Mouse (Mus musculus) adrenal gland, adult (tissue): ENCODE data around the gene Ppp2r5c.
A peak's percentile ranks its signal among the peaks of the same experiment; 100 is the strongest.

Source experiments
- DNase-seq, 2 experiments: peaks; one replicate each; pipeline ENCODE4 v3.0.0; 2022 to 2023; ENCODE audit warnings: low spot score in 1 of 2; ENCODE audit not compliant: inconsistent age in 2 of 2

Gene Ppp2r5c

DNA sequence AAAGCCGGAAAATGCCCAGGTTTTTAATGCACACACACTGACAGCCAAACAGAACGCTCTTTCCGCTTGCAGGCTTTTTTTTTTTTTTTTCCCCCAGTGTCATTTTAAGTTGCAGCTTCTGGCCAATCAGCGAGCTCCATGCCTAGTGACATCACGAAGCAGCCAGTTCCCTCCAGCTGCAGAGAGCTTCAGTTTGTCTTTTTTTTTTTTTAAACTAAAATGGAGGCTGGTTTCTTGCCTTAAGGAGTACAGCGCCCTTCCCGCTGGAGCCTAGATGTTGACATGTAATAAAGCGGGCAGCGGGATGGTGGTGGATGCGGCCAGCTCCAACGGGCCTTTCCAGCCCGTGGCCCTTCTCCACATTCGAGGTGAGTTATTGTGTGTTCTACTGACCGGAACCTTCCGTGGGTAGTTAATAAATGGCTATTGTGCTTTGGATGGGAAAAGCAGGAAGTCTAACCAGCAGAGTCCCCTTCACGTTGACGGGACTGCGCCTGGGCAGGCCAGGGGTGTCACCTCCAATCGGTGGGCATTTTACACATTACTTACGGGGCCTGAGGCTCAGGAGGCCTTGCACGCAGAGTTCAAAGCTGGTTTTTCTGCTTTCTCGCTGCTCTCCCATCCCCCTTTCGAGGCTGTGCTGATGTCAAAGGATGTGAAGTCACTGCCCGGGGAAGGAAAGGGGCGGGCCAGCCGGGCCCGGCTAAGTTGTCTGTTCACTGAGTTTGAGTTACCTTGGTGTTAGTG is 38.8 kb downstream of the Ppp2r5c start:
- peak; percentile 89 to 97 for DNase-seq

DNA sequence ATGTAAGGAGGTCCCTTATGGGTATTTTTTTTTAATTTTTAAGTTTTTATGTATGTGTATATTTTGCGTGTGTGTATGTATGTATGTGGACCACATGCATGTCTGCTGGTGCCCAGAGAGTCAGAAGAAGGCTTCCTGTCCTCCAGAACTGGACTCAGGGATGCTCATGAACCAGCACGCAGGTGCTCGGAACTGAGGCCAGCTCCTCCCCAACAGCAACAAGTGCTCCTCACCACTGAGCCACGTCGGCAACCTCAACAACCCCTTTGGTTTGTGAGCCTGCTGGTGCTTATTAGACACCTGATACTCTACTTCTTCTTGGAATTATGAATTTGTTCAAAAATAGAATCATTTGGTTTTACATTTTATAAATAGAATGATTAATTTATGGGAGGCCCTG is 39.9 kb downstream of the Ppp2r5c start:
- DNase-seq, result no peak

DNA sequence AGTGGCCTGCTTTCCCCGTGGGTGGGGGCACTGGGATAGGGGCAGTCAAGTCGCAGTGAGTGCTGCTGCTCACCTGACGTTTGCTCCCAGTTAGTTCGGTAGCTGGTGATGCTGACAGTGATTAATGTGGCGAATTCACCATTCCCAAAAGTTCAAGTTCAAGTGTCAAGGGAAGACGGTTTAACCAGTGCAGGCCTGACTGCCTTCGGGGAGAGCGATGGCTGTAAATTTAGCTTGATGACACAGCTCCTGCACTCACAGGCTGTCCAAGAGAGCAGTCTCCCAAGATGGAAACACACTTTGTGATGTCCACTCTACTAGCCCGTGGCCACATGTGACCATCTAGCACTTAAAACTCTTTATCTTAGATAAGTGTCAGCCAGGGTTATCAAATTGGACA is 41.1 kb downstream of the Ppp2r5c start:
- DNase-seq, result peak in 1 of 2 experiments; percentile 82

DNA sequence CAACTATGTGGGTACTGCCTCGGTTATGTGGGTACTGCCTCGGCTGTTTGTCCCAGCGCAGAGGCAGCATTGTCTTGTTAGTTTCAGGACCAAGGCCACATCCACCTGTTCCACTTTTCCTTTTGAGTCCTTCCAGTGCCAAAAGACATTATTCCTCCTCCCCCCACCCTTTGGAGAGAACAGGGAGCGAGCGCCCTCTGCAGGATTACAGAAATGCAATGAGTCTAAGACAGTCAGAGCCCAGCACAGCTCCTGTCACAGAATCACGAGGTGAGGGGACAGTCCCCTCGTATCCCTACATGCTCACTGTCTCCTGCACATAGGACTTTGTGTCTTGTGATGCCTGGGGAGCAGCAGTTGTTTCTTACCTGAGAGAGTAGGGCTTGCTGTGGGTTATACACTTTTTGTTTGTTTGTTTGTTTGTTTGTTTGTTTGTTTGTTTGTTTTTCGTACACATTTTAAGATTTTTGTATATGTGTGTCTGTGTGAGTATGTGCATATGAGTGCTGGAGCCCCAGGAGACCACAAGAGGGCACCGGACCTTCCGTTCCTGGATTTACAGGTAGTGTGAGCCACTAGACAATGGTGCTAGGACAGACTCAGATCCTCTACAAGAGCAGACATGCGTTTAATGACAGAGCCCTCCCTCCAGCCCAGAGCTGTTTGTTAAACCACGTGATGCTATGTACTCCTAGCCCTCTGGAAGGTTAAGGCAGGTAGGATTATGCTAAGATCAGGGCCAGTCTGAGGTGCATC is 43.2 kb downstream of the Ppp2r5c start:
- DNase-seq, result no peak

DNA sequence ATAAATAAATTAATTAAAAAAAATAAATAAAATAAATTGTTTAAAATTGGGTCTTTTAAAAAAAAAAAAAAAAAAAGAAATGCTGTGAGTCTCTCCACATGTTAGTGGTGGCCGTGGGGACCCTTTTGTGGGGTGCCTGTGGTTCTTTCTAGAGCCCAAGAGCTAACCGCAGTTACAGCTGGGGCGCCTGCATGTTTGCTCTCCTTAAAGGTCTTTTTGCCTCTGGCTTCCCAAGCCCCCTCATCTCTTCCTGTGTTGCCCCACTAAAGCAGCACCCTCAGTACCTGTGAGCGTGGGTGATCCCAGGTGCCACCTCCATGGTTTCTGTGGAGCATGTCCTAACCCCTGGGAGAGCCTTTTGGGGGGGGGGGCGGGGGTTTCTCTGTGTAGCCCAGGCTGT is 45.5 kb downstream of the Ppp2r5c start:
- DNase-seq, result no peak

DNA sequence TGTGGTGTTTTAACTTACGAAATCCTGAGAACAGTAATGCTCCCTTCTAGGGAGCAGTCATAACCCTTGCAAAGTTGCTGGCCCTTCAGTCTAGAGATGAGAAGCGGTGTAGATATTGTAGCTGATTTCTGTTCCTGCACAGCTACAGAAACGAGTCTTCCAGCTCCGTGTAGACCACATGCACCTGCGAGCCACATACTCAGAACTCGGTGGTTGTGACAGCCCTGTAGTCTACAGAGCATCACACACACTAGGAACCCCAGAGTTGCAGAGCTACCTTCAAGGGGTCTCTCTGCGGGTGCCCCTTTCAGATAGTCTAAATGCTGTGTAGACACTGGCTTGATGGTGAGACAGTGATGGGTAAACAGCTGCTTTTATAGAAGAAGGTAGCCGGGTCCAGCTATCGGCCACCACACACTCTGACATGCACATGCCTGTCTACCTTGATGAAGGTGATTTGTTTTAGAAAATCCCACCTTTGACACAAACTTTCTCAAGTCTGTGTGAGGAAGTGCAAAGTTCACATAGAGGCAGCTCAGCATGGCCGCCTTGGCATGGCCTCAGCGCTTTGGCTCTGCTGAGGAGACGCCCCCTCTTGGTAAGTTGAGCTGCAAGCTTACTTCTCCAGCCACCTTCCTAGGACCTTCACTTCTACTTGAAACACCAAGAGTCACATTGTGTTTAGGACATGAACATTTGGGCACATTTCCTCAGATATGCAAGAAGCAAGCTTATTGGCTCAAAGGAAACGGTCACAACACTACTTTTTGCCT is 46.9 kb downstream of the Ppp2r5c start:
- no peak for DNase-seq

DNA sequence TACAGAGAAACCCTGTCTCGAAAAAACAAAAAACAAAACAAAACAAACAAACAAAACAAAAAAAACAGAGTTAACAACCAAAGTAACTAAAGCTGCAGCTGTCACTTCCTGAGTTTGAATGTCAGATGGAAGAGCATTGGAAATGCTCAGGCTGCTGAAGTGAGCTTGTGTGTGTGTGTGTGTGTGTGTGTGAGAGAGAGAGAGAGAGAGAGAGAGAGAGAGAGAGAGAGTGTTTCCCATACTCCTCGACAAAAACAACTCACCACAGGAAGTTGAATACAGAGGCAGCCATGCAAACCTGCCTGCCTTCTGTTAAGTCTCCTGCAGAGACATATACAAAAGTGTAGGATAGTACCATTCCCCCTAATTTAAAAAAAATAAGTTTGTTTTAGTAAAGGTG is 47.9 kb downstream of the Ppp2r5c start:
- no peak for DNase-seq

DNA sequence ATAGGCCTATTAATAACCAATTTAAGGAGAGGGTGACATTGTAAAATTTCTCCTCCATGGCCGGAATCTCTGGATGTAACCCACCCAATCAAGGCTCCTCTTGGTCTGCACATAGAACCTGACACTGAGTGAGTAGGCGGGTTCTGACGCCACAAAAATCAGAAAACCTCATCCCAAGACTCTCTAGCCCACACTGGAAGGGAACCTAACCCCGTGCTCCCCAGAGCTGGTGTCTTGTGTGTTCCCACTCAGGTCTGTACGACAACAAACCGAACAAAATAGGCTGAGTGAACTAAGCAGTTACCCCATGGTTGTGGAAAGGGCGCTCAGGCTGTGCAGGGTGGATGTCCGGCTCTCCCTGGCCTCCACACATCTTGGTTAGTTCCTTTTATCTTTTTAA is 48.3 kb downstream of the Ppp2r5c start:
- no peak for DNase-seq

DNA sequence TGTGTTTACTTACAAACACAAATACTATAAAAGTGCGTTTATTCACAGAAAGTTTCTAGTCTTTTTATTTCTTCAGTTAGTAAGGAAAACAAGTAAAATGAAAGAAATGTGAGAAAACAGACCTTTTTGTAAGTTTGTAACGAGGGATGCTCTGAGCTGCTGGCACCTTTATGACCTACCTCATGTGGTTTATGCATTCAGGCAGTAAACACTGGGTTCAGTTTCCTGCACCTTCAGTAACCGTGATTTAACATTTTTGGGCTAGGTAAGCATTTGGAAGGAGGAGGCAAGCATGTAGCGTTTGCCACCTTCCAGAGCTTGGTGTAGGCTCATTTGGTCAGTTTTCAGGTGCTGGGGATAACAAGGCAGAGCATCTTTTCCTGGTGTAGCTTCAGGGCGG is 49.1 kb downstream of the Ppp2r5c start:
- no peak for DNase-seq

DNA sequence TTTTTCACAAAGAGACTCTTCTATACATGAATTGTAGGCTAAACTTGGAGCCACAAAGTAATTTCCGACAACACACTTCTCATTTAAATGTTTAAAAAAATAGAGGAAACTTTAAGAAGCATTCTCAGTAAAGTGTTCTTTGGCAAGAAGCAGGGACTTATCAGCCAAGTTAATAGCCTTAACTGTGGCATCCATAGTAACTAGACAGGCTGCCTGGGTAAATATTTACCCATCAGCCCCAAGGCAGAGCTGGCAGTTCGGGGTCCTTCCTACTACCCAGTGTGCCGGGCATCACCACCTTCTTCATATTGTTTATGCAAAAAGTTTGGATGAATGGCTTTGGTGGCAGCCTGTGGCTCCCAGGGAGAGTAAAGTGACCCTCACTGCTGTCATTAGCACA is 50.1 kb downstream of the Ppp2r5c start:
- no peak for DNase-seq

DNA sequence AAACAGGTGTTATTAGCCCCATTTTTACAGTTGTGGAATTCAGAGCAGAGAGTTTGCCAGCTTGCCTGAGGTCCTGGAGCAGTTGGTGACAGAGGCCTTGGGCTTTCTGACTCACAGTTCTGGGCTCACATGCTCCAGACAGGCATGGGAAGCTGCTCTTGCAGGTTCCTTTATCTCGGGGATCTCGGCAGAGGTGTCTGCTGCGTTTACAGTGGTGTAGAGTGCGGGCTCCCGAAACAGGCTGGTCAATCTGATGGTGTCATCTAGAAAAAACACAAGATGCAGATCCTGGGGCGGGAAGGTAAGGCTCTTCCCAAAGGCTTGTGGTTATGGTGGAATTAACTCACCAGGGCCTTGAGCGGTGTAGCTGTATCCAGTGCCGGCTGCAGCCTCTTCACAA is 50.6 kb downstream of the Ppp2r5c start:
- peak; percentile 78 to 88 for DNase-seq

DNA sequence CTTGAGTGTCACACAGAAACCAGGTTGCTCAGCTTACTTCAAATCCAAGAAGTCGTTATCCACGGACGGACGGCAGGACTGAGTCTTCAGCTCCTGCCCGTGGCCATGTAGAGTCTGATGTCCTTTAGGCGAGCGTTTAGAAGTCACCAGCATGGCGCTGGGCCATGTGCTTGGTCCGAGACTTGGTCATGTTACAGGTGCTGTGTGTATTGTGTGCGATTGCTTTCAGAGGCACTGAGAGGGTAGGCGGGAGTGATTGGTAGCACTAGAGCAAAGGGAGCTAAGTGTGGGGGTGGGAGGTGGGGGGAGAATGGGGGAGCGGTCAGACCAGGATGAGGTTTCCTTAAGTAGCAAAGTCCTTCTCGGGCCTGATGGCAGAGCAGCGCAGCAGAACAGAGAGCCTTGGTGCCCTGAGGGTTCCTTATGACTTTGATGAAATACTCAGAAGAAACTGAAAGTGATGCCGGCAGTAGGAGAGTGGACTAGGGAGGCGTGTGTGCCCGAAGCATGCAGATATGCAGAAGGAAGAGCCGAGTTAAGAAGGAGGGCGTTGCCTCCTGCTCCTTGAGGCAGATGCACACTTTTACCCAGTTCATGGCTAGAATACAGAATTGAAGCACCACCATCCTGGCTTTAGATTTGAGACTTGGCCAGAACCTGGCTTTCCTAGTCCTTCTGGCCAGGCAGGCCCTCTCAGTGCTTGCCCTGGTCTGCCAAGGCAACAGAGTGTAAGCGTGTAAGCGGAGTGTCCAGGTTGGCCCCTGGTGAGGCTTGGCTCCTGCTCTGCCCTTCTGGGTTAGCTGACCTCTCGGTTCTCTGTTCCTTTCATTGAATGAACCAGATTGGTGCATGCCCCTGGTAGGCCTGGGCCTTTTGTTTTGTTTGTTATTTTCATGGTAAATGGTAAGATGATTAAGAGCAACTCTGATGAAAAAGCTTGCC is 51.6 kb downstream of the Ppp2r5c start:
- peak in 1 of 2 experiments; percentile 67 for DNase-seq

DNA sequence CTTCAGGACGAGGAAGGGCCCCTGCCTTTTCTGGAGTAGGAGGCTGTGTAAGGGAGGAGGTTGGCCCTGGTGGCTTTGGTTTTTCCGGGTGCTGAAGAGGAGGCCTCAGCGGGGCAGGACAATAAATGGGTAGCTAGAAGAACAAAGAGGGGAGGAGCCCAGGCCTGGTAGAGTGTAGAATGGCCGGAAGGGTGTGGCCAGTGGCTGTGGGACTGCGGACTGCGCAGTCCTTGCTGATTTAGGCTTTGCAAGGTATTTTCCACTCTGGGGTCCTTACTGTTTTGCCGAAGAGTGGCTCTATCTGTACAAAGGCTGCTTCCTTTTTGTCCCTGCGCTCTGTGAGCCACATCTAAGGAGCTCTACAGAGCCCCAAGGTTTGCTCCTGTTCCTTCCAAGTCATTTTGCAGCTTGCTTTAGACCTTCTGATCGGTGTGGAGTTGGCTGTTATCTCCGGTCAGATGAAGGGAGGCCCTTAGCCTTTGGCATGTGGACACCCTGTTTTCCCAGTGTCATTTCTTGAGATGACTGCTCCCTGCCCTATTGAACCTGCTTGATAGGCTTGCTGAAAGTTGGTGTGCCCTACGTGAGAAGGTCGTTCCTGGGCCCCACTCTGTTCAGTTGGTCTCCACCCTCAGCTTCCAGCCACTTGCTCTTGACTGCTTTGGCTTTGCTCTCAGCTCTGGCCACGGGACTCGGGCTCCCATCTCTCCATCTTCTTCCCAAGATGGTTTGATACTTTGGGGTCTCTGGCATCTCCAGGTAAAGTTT is 52.5 kb downstream of the Ppp2r5c start:
- peak in 1 of 2 experiments; percentile 32 for DNase-seq

DNA sequence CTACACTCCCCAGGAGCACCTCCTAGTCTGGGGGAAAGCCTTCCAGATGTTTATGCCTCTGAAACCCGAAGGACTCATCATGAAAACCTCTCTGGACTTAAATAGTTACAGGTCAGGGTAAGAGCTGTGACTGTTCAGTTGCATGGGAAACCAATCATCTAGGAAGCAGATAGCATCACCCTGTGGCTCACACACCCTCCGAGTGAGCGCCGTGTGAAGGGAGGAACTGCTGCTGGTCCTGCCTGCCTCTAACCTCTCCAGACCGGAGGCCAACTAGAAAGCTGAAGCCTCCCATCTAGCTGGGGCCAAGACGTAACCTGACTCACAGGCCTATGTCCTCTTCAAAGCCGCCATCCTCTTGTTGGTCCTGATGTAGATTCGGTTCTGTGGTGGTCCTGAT is 53.2 kb downstream of the Ppp2r5c start:
- DNase-seq, result peak in 1 of 2 experiments; percentile 48

DNA sequence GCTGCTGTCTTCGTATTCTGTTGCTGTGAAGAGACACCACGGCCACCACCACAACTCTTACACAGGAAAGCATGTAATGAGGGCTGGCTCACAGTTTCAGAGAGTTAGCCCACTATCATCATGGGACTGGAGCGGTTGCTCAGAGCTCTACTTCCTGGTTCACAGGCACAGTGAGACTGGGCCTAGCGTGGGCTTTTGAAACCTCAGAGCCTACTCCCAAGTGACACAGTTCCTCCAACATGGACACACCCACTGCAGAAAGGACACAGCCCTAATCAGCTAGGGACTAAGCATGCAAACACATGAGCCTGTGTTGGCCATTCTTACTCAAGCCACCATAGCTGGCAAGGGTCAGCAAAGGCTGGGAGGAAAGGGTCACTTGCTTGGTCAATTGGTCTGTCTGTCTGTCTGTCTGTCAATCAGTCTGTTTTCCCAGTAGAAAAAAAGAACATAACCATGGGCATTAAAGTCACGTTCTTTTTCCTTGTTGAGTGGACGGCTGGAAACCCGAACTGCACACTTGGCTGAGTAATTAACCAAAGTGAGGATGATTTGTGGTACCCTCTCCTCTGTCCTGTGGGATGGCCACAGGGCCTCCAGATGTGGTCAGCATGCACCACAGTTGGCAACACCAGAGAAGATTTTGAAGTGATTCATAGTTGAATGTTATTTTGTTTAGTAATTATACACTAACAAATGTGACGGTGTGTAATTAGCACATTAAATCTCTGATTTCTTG is 56.7 kb downstream of the Ppp2r5c start:
- peak in 1 of 2 experiments; percentile 54 for DNase-seq

DNA sequence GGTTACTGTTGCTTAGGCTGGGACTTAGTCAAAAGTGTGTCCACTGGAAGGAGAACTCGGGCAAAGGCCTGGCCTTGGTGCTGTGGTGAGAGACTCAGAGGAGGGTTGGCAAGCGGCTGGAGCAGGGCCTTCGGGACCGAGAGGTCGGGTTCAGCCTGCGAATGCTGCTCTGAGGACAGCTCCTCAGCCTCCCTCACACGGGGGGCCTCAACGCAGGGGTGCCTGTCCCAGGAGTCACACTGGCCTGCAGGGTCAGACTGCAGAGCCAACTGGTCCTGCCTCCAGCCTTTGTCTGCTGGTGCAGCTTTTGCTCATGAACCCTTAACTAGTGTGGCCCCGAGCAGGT is 57.2 kb downstream of the Ppp2r5c start:
- DNase-seq, result peak in 1 of 2 experiments; percentile 64

DNA sequence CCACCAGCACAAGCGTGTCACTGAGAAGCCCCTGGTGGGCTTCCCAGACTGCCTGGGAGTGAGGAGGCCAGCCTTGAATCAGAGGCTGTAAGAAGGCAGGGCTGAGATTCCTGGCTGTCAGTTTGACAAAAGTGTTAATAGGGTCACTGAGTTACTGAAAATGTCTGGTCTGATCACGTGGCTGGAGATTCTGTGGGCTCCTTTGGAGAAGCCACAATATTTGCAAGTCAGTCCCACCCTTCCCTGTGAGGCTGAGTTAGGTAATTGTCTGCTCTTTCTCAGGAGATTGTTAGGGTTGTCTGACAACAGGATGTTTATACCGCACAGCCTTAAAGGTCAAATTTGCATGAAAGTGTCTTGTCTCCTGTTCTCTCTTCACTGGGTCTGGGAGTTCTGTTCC is 57.9 kb downstream of the Ppp2r5c start:
- no peak for DNase-seq

DNA sequence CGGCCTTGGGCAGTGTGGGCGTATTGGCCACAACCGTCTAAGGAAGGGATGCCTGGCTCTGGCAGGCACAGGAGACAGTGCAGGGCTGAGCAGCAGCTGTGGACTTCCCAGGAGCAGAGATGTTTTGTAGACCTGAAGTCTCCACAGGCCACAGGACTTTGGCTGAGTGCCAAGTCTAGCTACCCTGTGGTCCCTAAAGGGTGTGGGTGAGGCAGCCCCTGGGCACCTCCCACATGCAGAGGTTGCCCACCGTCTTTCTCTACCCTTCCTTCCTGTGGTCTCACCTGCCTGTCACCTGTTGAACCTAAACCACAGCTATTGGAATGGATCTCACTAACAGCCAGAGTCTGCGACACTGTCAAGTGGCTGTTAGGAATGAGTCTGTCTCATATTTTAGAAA is 59.1 kb downstream of the Ppp2r5c start:
- no peak for DNase-seq

DNA sequence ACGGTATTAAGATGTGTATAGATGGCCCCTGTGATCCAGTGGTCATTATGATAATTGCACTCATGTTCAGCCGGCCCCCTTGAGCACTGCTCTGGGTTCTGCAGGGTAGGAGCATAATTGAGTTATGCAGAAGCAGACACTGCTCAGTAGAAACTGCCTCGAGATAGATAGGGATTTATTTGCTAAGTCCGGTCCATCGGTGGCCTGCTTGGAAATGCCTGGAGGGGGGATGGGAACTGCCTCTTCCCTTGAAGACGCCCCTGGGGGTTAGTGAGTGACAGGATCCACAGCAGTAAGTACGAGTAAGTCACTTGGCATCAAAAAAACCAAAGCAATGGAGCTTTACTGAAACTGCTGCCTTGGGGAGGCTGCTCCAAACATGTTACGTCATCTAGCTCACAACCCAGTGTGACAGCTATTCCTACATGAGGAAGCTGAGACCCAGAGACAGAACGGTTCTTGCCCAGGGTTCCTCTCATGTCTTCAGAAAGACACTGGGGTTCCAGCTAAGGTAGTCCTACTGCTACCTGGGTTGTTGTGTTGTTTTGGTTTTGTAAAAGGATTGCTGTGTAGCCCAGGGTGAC is 60.9 kb downstream of the Ppp2r5c start:
- no peak for DNase-seq
